ENCODE assay signal across 8 mouse cellular contexts in genomic region chr11:74650576-74651100, GRCm38 (mm10). TPM values are rescaled to one million over a fixed set of nuclear protein-coding genes. Genes with fewer than 3 reads are reported as not detected.
DNase-seq lines count a peak whose midpoint lies in the region; ATAC-seq and TF ChIP-seq lines count a peak whose summit lies in the region.

No protein-coding gene starts in this region.

- peak overlapping the region; percentile 47; the same call in 1 of the 2 replicates for H3K27ac ChIP-seq in lung, postnatal 0 days (ENCODE audit: low read length)
- peak overlapping the region; percentile 39; the same call in 1 of the 2 replicates for H3K27ac ChIP-seq in limb, embryonic 13.5 days
- H3K27ac ChIP-seq in stomach, embryonic 14.5 days (ENCODE audit: low read length) = peak overlapping the region; percentile 80; the same call in 1 of the 2 replicates

- H3K27me3 ChIP-seq in lung, postnatal 0 days (replicated peaks; ENCODE audit: insufficient read depth, low read length) = no peaks in the 10 kb centered on the region
- H3K27me3 ChIP-seq in limb, embryonic 13.5 days = no peaks in the 10 kb centered on the region
- no peaks in the 10 kb centered on the region for H3K27me3 ChIP-seq in stomach, embryonic 14.5 days (ENCODE audit: control insufficient read depth, insufficient read depth, low read length)

- peak overlapping the region; percentile 86 for H3K4me3 ChIP-seq in lung, postnatal 0 days (ENCODE audit: low read depth, low read length)
- H3K4me3 ChIP-seq in limb, embryonic 13.5 days = peak overlapping the region; percentile 95
- H3K4me3 ChIP-seq in stomach, embryonic 14.5 days (ENCODE audit: low read depth, low read length) = peak overlapping the region; percentile 95

- H3K9me3 ChIP-seq in lung, postnatal 0 days (ENCODE audit: low read length) = no peaks in the 10 kb centered on the region
- no peaks in the 10 kb centered on the region for H3K9me3 ChIP-seq in limb, embryonic 13.5 days
- no peaks in the 10 kb centered on the region for H3K9me3 ChIP-seq in stomach, embryonic 14.5 days (ENCODE audit: control insufficient read depth, low read depth, low read length)

- peaks cover 18% of the 10 kb centered on the region; the same call in 1 of the 2 replicates for H3K4me1 ChIP-seq in lung, postnatal 0 days (ENCODE audit: insufficient read depth, low read depth, low read length)
- H3K4me1 ChIP-seq in limb, embryonic 13.5 days = peaks cover 38% of the 10 kb centered on the region
- peaks cover 26% of the 10 kb centered on the region for H3K4me1 ChIP-seq in stomach, embryonic 14.5 days (ENCODE audit: control insufficient read depth, insufficient read depth, low read length)

- TF ChIP-seq EP300 in lung, postnatal 0 days (IDR thresholded peaks at IDR 0.05) = no peak

- H3K9ac ChIP-seq in lung, postnatal 0 days (replicated peaks; ENCODE audit: low read depth) = 0 out of 2 replicates have a peak overlapping the region, but pooled peaks have one; percentile 12
- peak overlapping the region; percentile 94 for H3K9ac ChIP-seq in limb, embryonic 13.5 days
- H3K9ac ChIP-seq in stomach, embryonic 14.5 days (replicated peaks; ENCODE audit: low read depth, low read length) = peak overlapping the region; percentile 74; the same call in 1 of the 2 replicates

- ATAC-seq in lung, postnatal 0 days = no peak
- ATAC-seq in limb, embryonic 13.5 days (ENCODE audit: low FRiP score, low read depth) = no peak
- no peak for ATAC-seq in stomach, embryonic 14.5 days (ENCODE audit: insufficient number of reproducible peaks, insufficient read depth, low FRiP score, low read depth)

- TF ChIP-seq CTCF in lung, postnatal 0 days (IDR thresholded peaks at IDR 0.05) = no peak

- H3K4me2 ChIP-seq in lung, postnatal 0 days (replicated peaks; ENCODE audit: low read depth, low read length) = peak overlapping the region; percentile 94
- peak overlapping the region; percentile 91 for H3K4me2 ChIP-seq in limb, embryonic 13.5 days (replicated peaks)
- H3K4me2 ChIP-seq in stomach, embryonic 14.5 days (replicated peaks; ENCODE audit: low read depth, low read length) = peak overlapping the region; percentile 76

- no peaks in the 10 kb centered on the region for H3K36me3 ChIP-seq in lung, postnatal 0 days (ENCODE audit: insufficient read depth, low read length)
- no peaks in the 10 kb centered on the region for H3K36me3 ChIP-seq in limb, embryonic 13.5 days
- no peaks in the 10 kb centered on the region for H3K36me3 ChIP-seq in stomach, embryonic 14.5 days (ENCODE audit: control insufficient read depth, insufficient read depth, low read length)

- peak; percentile 62 for DNase-seq in adrenal gland, adult 2 months
- no peak for DNase-seq in adrenal gland, postnatal 25 days
- DNase-seq in lung, postnatal 0 days (ENCODE audit: low spot score) = no peak
- DNase-seq in lung, postnatal 14 days = no peak
- no peak for DNase-seq in ovary, postnatal 14 days (ENCODE audit: low spot score)
- no peak for DNase-seq in gastrocnemius, postnatal 25 days

- 34% methylated on average over 4 of the region's 4 CpGs for WGBS in lung, postnatal 0 days
- WGBS in limb, embryonic 13.5 days = 60% methylated on average over 4 of the region's 4 CpGs
- 44% methylated on average over 4 of the region's 4 CpGs for WGBS in stomach, embryonic 14.5 days

RNA-seq across cellular contexts. Expression of gene Cluh, which starts 1.3 kb away (rescaled TPM):
- total RNA-seq in adrenal gland, adult 2 months (2021) = 100 to 1,000 TPM; 190 to 247 TPM
- 134 and 163 TPM in 2 replicates for polyA plus RNA-seq in adrenal gland, adult 2 months (2012; rRNA removed)
- 191 and 212 TPM in 2 replicates for total RNA-seq in adrenal gland, postnatal 25 days (2021)
- polyA plus RNA-seq in lung, postnatal 0 days (2015; fragmentation: Nextera tagmentation; extraction: Ambion mirVana) = 8.2 and 9.2 TPM in 2 replicates
- polyA plus RNA-seq in limb, embryonic 13.5 days (2015; fragmentation: Nextera tagmentation; extraction: Ambion mirVana) = 19.9 and 21.4 TPM in 2 replicates
- 24.0 and 24.4 TPM in 2 replicates for polyA plus RNA-seq in stomach, embryonic 14.5 days (2014; fragmentation: Nextera tagmentation; extraction: Ambion mirVana)
- total RNA-seq in gastrocnemius, postnatal 25 days (2021) = 100 to 1,000 TPM in 1 of 2 experiments, 10 to 100 TPM in 1; 94.5 to 102 TPM

RNA-seq across cellular contexts. Expression of gene Ccdc92b, which starts 31.2 kb away (rescaled TPM):
- total RNA-seq in adrenal gland, adult 2 months (2021) = 1 to 10 TPM; 2.0 to 3.6 TPM
- 2.4 and 4.0 TPM in 2 replicates for polyA plus RNA-seq in adrenal gland, adult 2 months (2012; rRNA removed)
- 3.3 and 4.1 TPM in 2 replicates for total RNA-seq in adrenal gland, postnatal 25 days (2021)
- polyA plus RNA-seq in lung, postnatal 0 days (2015; fragmentation: Nextera tagmentation; extraction: Ambion mirVana) = 0.69 and 0.85 TPM in 2 replicates
- polyA plus RNA-seq in limb, embryonic 13.5 days (2015; fragmentation: Nextera tagmentation; extraction: Ambion mirVana) = 0.33 and 0.37 TPM in 2 replicates
- polyA plus RNA-seq in stomach, embryonic 14.5 days (2014; fragmentation: Nextera tagmentation; extraction: Ambion mirVana) = 0.61 and 0.86 TPM in 2 replicates
- total RNA-seq in gastrocnemius, postnatal 25 days (2021) = under 1 TPM; 0.11 to 0.13 TPM

RNA-seq across cellular contexts. Expression of gene Rap1gap2, which starts 39.9 kb away (rescaled TPM):
- 10 to 100 TPM in 1 of 2 experiments, 1 to 10 TPM in 1; 6.1 to 12.9 TPM for total RNA-seq in adrenal gland, adult 2 months (2021)
- 4.8 and 5.1 TPM in 2 replicates for polyA plus RNA-seq in adrenal gland, adult 2 months (2012; rRNA removed)
- 5.9 and 11.5 TPM in 2 replicates for total RNA-seq in adrenal gland, postnatal 25 days (2021)
- polyA plus RNA-seq in lung, postnatal 0 days (2015; fragmentation: Nextera tagmentation; extraction: Ambion mirVana) = 1.1 and 1.2 TPM in 2 replicates
- polyA plus RNA-seq in limb, embryonic 13.5 days (2015; fragmentation: Nextera tagmentation; extraction: Ambion mirVana) = 1.0 and 1.2 TPM in 2 replicates
- 5.6 and 6.6 TPM in 2 replicates for polyA plus RNA-seq in stomach, embryonic 14.5 days (2014; fragmentation: Nextera tagmentation; extraction: Ambion mirVana)
- total RNA-seq in gastrocnemius, postnatal 25 days (2021) = 10 to 100 TPM in 1 of 2 experiments, 1 to 10 TPM in 1; 6.2 to 10.7 TPM

Comparison
In these comparisons a context has a peak if more than half of its experiments do, and no peak if none do; other contexts are left out.
1. H3K9ac ChIP-seq: peak in every context shown above with its lines; median percentile 94 in limb, embryonic 13.5 days; 74 in stomach, embryonic 14.5 days; 12 in lung, postnatal 0 days.